Mouse (Mus musculus) layer of hippocampus, adult 2 months (tissue): ENCODE data around the gene Ttn. TPM values are rescaled to one million over a fixed set of nuclear protein-coding genes. Genes with fewer than 3 reads are reported as not detected.

Experiments used
- DNase-seq, 2 experiments: peaks; one replicate each; pipeline ENCODE4 v3.0.0; 2022; ENCODE audit warnings: low spot score in 2 of 2
- H3K27ac ChIP-seq: fragments of 200-600 bp; 2 replicates; pipeline ENCODE4 v1.8.1; 2022
- H3K4me3 ChIP-seq: fragments of 200-600 bp; 2 replicates; pipeline ENCODE4 v1.8.1; 2022; ENCODE audit warnings: mild to moderate bottlenecking
- CTCF ChIP-seq: fragments of 200-600 bp; conservative IDR thresholded peaks from 2 replicates; pipeline ENCODE4 v1.8.1; 2022; ENCODE audit warnings: antibody characterized with exemption, mild to moderate bottlenecking, moderate library complexity
- total RNA-seq, 2 experiments: library from RNA; stranded (reverse); gene quantifications; 2 replicates each; pipeline ENCODE4 v1.2.3; 2021

The Ttn gene
- total RNA-seq, 2 experiments from 2014 or later = 0.54 to 1.1 TPM

DNA sequence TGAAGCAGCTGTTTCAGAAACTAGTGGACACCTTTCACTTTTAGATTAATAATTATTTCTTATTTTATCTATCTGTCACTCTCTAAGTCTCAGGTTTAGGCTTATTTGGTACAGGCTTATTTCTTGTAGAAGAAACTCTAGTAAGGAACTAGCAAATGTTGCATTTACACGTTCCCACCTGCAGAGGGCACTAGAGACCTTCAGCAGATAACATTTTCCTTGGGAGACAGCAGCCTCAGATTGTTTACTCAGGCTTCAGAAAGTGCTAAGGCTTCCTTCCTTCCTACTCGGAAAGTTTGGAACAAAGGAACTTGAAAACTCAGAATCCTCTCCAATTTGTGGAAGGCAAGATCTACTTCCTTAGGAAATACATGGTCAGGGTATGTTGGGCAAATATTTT is 52.6 kb downstream of the Ttn start:
- Histone ChIP-seq H3K27ac (no peak overlapping the region), H3K4me3 (no peak overlapping the region)
- peak; percentile 70 to 71 for DNase-seq
- peak; percentile 99 for TF ChIP-seq CTCF

DNA sequence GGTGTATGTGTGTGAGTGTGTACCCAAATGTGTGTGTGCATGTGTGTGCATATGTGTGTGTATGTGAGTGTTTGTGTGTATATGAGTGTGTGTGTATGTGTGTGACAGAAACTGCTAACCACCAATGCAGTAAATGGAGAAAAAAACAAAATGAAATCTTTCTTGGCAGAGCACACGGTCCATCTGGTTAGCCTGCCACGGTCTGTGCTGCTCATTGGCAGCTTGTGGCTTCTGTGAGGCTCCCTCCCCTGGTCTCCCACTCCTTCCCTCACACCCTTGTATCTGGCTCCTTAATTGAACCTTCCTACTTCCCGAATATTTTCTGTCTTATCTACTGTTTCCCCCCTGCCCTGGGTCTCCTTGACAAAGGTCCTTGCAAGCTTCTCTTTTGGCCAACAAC is 53.5 kb downstream of the Ttn start:
- no peak for TF ChIP-seq CTCF
- DNase-seq = peak in 1 of 2 experiments; percentile 25
- Histone ChIP-seq H3K4me3 (no peak overlapping the region), H3K27ac (no peak overlapping the region)

DNA sequence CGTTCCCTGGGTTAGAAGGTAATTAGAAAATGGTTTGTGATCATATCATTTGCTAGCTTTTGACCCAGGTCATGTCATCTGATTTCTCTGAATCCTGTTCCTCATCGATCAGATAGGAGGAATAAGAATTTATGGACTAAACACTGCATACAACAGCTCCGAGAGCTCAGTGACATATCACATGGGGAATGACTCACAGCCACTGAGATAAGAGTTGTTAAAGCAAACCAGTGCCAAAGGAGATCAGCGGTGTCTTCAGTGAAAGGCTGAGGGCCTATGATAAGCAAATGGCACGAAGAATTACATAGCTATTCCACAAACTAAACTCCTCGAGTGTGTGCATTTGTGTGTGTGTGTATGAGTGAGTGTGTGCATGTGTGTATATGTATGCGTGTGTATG is 54.0 kb downstream of the Ttn start:
- no peak for DNase-seq
- no peak for TF ChIP-seq CTCF
- no peak overlapping the region for H3K27ac ChIP-seq
- no peak overlapping the region for H3K4me3 ChIP-seq

DNA sequence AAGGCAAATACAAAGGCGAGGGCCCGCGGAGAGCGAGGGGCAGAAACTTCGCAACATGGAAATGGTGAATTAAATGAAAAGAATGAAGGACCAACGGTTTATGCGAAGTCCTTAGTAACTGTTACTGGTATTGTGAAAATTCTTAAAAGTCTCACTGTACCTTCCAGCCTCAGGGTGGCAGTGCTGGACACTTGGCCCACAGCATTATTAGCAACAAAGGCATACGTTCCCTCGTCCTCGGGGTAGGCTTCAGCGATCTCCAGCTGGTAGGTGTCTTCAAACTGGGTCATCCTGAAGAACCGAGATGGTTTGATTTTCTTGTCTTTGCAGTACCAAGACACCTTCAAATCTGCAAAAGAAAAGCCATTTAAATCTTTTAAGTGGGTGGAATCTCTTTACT is 55.4 kb downstream of the Ttn start:
- no peak overlapping the region for H3K4me3 ChIP-seq
- no peak overlapping the region for H3K27ac ChIP-seq
- no peak for DNase-seq
- peak; percentile 58 for TF ChIP-seq CTCF

DNA sequence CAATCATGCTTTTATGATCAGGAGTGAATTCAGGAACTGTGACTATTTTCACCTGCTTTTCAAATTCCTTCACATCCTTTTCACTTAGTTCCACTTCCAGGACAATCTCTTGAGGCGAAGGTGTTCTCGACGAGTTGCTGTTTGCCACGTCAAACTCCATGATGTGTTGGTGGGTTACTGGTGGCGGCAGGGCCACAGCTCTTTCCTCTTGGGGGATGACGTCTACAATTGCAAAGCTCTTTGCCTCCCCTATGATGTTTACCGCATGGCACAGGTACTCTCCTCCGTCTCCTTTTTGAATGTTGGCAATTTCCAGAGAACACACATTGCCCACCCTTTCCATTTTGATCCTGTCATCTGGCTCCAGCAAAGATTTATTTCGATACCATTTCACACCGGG is 67.4 kb downstream of the Ttn start:
- no peak for DNase-seq
- no peak overlapping the region for H3K4me3 ChIP-seq
- no peak for TF ChIP-seq CTCF
- H3K27ac ChIP-seq = no peak overlapping the region

DNA sequence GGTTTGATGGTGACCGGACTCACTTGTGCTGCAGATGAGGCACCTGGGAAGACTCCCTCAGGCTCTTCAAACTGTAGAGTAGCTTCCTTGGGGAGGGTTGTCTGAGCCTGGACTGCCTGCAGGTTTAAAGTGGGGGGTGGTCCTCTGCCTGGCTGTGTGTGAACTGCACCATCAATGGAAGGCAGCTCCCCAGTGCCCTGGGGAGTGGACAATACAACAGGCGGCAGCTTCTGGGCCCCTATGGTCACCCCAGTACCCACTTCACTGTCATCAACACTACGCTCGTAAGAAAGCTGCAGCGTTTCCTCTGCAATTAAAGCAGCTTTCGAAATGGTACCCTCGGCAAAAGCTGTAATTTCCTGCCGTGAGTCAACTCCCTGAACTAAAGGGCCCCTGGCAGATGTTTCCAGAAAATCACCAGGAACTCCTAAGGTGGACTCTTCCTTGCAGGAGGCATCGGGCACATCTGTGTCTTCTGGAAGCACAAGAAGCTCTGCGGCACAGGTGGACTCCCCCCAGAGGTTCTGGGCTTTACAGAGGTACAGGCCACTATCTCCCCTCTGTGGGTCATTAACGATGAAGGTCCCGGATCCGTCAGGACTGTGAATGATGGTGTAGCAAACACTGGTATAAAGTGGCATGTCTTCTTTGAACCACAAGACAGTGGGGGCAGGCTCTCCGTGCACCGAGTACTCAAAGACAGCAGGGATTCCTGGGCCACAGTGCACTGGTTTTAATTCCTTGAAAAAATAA is 73.5 kb downstream of the Ttn start:
- TF ChIP-seq CTCF = no peak
- Histone ChIP-seq H3K27ac (no peak overlapping the region), H3K4me3 (no peak overlapping the region)
- DNase-seq = no peak

DNA sequence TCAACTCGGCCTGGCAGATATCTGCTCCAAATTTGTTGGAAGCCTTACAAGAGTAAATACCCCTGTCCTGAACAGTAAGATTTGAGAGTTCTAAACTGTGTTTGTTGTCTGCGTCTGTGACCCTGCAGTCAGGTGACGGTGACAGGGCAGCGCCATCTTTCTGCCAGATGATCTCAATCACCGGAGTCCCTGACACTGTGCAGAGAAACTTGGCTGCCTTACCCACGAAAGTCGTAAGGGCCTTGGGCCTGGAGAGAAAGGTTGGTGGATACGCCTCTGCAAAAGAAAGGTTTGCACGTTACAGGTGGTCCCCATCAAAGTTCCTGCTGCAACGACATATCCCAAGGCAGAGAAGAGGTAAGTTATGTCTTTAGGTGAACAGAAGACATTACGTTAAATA is 79.0 kb downstream of the Ttn start:
- no peak overlapping the region for H3K27ac ChIP-seq
- TF ChIP-seq CTCF = no peak
- no peak for DNase-seq
- H3K4me3 ChIP-seq = no peak overlapping the region

DNA sequence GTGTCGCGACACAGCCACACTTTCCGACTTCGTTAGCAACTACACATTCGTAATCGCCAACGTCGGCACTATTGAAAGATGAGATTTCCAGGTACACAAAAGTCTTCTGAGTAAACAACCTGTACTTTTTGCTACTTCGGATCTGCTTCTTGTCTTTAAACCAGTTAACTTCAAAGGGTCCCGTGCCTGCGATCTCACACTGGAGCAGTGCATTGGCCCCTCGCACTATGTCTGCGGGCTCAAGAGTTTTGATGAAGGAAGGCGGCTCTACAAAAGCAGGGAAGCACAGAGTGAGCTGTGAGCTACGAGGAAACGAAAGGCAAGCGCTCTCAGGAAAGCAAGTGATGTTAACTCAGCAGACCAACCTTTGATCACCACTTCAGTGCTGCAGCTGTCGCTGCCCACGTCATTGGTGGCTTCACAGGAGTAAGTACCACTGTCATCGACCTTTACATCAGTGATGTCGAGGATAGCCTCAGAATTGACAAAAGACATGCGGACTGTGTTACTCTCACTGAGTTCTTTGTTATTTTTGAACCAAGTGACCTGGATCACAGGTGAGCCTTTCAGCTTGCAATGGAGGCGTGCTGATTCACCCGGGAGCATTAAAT is 80.8 kb downstream of the Ttn start:
- no peak overlapping the region for H3K27ac ChIP-seq
- no peak for TF ChIP-seq CTCF
- no peak for DNase-seq

DNA sequence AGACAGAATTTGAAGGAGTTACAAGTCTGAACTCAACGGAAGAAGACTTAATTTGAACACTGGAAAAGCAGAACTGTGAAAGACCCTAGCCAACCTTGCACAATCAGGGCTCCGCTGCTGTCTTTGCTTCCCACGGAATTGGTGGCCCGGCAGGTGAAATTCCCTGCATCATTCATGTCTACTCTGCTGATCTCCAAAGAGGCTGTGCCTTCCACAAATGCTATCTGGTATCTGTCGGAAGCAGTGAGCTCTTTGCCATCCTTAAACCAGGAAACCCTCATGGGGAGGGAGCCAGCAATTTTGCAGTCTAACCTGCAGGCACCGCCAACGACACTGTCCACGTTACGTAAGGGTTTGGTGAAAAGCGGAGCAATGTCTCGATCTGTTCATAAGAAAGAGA is 82.5 kb downstream of the Ttn start:
- no peak overlapping the region for H3K27ac ChIP-seq
- H3K4me3 ChIP-seq = no peak overlapping the region
- no peak for DNase-seq
- TF ChIP-seq CTCF = no peak

More for the DNA sequence above, 80.8 kb downstream of the Ttn start:
- H3K4me3 ChIP-seq = no peak overlapping the region

DNA sequence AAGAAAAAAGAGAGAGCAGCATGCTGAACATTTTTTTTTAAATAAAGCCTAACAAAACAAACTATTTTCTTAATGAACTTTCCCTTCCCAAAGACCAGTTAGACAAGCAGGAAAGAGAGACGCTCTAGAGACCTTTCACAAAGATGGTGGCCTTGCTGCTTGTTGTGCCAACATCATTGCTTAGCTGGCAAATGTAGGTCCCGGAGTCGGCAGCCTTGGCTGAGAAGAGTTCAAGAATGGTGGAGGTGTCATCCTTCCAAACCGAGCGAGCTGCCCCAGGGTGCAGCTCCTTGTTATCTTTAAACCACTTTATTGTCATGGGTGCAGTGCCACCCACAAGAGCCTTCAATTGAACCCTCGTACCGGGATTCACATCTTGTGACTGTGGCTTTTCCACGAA is 85.4 kb downstream of the Ttn start:
- TF ChIP-seq CTCF = no peak
- Histone ChIP-seq H3K4me3 (no peak overlapping the region), H3K27ac (no peak overlapping the region)
- no peak for DNase-seq

DNA sequence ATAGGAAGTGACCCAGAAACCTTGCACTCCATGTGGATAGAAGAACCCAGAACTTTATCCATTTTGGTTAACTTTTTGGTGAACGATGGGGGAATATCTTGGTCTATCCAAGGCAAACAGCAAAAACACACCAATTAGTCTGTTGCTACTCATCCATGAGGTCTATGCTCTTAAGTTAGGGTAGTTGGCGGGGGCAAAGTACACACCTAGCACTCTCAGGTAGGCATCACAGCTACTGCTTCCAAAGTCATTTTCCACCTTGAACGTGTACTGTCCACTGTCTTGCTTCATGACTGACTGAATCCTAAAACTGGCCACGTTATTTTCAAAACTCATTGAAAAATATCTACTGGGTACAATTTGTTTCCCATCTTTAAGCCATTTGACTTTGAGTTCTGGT is 87.0 kb downstream of the Ttn start:
- no peak for DNase-seq
- Histone ChIP-seq H3K4me3 (no peak overlapping the region), H3K27ac (no peak overlapping the region)
- no peak for TF ChIP-seq CTCF

DNA sequence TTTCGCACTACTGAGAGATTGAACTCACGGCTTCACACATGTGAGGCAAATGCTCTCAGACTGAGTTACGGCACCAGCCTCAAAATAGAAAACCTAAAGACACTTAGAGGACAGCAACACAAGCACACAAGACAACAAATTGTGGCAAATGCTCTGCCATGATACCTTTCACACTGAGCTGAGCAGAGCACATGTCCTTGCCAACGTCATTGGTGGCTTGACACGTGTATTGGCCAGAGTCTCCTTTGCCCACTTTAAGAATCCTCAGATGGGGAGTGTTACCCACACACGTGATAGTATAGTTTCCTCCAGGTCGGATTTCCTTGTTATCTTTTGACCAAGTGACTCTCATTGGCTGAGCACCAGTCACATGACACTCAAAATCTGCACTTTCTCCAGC is 93.6 kb downstream of the Ttn start:
- no peak for TF ChIP-seq CTCF
- H3K4me3 ChIP-seq = no peak overlapping the region
- no peak for DNase-seq
- no peak overlapping the region for H3K27ac ChIP-seq

DNA sequence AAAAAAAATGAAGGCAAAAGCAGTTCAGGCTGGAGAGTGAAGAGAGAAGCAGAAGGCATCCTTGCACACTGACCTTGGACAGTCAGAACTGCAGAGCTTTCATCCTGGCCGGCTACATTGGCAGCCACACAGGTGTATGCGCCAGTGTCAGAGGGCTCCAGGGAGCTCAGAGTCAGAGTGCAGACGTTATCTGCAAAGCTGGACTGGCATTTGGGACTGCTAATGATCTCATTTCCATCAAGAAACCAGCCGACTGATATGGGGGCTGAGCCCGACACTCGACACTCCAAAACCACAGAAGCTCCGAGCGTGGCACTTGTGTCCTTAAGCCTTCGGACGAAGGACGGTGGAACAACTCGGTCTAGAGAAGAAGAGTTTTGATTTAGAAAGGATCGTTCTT is 96.5 kb downstream of the Ttn start:
- TF ChIP-seq CTCF = no peak
- H3K4me3 ChIP-seq = no peak overlapping the region
- no peak for DNase-seq
- H3K27ac ChIP-seq = no peak overlapping the region

DNA sequence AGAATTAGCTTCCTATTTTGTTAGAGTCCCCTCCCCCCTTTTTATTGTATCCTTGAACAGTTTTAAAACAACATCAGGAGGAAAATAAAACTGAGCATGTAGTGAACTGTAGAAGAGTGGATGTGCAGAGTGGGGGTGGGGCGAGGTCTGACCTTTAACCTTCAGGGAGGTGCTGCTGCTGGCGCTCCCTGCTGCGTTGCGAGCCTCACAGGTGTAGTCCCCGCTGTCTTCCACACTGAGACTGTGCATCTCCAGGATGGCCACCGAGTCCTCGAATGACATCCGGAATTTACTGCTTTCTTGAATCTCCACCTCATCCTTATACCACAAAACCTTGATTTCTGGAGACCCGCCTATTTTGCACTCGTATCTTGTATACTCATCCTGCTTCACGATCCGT is 100.9 kb downstream of the Ttn start:
- TF ChIP-seq CTCF = no peak

More for the DNA sequence above, 100.9 kb downstream of the Ttn start:
- no peak overlapping the region for H3K27ac ChIP-seq
- DNase-seq = no peak
- H3K4me3 ChIP-seq = no peak overlapping the region
